Mouse (Mus musculus): Measurements from ENCODE around the gene Gal3st3.

The Gal3st3 gene

DNA sequence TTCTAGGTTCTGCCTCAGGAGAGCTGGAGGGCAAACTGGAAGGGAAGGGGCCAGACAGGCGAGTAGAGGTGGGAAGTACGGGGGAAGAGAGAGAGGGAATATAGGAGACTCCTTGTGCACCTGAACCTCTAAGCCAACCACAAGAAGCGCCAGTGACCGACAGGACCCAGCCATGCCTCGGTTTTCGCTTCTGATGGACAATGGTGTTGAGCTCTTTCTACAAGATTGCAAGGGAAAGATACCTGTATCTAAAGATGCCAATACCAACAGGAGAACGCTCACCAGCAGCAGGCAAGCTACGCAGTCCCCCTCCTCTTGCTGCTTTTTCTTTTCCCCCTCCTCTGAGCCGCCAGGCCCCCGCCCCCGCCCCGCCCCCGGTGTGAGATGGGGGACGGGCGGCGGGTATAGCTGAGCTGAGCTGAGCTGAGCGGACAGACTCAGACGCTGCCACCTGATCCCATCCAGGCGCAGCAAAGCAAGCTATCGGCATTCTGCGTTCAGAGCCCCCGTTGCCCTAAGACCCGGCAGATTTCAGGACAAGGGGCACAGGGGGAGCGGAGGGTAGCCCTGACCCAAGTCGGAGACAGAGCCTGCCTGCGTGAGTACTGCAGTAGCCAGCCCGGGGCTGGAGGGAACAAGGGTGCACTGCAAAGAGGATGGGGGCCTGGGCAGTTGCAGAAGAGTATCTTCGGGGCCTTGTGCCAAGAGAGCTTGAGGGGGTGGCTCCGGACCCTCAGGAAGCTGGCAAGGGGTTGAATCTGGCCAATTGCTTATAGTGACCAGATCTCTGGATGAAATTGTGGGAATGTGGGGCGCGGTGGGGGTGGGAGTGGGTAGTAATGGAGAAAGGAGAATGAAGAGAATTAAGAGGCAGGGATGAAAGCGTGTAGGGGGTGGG, at the start of gene Gal3st3:
Gene Gal3st3, plus strand, starts transcription at position 429 of the 898 bp plus-strand sequence.
- DNase-seq (ENCODE audit: low read depth, low spot score), result peak; percentile 73

DNA sequence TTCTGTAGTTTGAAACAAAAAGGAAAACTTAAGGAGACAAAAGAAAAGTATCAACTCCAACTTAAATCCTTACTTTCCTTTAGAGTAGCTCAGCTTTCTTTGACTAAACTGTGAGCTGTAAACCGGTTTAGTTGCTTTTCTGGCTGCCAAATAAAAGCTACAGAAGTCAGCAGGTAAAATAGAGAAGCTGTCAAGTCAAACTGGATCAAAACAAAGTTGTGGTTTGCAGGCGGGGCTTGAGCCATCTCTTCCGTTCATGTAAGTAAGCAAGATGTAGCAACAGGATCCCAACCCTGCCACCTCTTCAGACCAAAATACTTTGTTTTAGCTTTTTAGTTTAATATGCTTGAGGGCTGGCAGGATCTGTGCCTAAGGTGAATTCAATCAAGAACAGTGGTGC, 41.0 kb upstream of the Gal3st3 start:
- DNase-seq (ENCODE audit: low read depth, low spot score), result no peak

DNA sequence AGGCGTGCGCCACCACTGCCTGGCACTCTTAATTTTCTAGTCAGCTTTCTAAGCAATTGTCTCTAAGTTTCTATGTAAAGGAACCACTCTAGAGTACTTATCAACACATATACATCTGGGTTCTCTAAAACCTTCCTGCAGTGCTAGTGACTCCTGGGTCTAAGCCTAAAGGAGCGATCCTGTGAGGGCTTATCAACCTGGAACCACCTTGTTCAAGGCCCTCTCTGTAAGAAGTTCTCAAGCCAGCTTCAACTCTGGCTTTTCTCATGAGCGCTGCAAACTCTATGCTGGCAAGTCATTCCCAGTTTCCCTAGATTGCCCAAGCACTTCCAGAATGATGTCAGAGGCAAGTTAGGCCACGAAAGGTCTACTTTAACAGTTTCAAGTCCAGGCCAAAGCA, 31.1 kb upstream of the Gal3st3 start:
- DNase-seq (ENCODE audit: low read depth, low spot score), result no peak

DNA sequence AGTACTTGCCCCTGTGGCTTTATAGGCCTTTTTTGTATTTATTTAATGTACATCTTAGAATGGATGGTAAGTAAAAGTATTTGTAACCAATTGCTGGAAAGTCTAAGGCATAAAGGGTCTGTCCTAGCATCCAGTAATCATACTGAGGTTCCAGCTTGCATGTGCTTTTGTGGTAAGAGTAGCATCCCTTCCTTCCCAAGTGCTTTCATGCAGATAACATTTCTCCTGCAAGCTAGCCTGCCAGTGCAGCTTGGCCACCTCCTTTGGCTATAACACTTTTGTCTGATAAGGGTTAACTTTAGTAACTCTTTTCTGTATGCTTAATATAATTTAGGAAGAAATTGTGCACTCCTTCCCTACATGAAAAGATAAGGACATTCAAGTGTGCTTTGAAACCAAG, 30.1 kb upstream of the Gal3st3 start:
- no peak for DNase-seq (ENCODE audit: low read depth, low spot score)

DNA sequence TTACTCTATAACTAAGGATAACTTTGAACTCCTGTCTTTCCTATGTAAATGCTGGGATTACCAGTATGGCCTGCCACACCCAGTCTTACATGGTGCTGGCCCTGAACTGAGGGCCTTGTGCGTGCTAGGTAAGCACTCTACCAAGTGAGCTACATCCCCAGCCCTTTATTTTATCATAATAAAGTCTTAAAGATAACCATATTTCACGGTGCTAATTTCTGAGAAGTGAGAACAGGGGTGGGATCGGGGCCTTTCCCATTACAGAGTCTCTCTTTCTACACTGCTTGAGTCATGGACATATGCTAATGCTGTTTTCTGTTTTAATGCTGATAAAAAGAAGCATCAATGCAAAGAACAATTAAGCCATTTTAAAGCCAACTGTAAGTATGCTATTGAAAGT, 29.3 kb upstream of the Gal3st3 start:
- no peak for DNase-seq (ENCODE audit: low read depth, low spot score)

DNA sequence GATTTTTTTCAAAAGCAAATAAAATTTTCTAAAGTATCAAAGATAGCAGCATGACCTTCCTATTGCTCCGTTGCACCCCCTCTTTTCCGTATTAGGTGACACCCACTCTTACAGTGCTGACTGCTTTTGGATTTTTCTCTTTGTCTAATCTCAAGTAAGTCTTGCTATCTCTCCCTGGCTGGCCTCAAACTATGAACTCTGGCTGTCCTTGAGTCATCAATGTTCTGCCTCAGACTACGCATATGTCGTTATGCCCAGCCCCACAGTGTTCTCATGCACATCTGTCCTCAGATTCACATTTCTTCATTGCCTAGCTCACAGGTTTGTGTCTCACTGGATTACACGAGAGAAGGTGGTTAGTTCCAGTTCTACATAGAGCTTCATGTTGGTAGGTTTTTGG, 28.7 kb upstream of the Gal3st3 start:
- no peak for DNase-seq (ENCODE audit: low read depth, low spot score)

DNA sequence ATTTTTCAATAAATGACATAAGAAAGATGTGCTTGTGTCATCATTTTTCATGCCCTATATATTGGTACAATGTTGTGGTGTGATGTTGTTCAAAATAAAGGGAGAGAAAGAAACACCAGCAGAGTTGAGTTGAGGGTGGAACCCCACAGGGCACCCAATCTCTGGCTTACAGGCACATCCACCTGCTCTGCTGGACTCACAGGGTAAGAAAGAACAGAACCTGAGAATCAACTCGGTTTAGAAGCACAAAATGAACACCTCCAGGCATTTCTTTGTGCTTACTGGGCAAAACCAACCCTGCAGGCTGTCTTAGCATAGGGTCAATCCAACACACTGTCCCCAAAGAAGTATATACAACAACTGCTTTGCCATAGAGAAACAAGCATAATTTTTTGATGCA, 26.7 kb upstream of the Gal3st3 start:
- DNase-seq (ENCODE audit: low read depth, low spot score), result no peak

DNA sequence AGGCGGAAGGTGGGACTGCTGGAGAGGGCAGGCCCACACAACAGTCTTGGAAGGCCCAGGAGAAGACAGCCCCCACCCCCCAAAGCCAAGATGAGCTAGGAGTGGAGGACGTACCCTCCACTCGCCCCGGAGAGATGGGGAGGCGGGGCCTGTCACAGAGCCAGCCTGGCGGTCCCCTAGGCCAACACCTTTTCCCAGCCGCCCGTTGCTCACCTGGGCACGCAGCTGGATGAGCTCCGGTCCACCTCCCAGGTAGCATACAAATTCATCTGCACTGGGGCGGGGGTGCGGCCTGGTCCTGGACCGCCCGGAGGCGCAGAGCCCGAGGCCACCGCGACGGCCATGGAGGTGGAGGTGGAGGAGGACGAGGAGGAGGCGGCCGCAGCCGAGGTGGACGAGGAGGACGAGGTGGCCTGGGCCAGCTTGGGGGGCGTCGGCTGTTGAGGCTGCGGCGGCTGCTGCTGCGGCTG, 25.8 kb upstream of the Gal3st3 start:
- DNase-seq (ENCODE audit: low read depth, low spot score), result no peak

DNA sequence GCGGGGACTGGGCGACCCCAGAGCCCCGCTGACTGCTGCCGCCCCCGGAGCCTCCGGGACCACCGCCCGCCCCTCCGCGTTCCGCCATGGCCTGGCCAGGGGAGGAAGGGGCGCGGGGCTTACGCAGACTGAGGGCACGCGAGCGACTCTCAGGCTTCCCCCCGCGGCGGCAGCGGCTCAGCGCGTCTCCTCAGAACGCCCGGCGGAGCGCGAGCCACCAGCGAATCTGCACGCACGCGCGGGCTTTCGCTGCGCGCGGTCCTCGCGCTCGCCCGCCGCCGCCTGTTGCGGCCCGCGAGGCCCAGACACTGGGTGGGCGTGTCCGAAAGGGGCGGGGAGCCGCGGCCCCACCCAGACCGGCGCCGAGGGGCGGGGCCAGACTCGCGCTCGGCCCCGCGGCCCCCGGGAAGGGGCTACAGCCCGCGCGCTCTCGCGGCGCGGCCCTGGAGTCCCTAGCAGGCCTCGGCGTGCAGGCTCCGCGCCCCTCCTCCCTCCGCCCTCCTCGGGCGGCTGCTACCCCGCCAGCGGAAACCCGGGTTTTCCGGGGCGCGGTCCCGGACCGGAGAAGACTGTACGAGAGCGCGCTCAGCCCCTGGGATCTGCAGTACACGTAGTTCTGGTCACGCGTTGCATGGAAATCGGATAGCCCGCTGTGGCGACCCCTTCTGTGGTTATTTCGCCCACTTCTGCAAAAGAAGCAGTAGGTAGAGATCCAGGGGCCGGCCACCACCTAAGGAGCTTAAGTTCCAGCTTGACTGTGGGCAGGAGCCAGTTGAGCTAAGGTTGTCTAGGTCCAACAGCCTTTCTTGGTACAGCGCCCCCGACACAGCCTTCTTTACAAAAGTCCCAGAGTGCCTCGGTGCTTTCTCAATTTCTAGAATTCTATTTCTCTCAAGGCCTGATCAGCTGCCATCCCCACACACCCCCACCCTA, 25.1 kb upstream of the Gal3st3 start, which contains the start of gene Pacs1:
Gene Pacs1, minus strand, starts transcription at position 319 of the 933 bp plus-strand sequence.
- DNase-seq (ENCODE audit: low read depth, low spot score), result peak; percentile 91

DNA sequence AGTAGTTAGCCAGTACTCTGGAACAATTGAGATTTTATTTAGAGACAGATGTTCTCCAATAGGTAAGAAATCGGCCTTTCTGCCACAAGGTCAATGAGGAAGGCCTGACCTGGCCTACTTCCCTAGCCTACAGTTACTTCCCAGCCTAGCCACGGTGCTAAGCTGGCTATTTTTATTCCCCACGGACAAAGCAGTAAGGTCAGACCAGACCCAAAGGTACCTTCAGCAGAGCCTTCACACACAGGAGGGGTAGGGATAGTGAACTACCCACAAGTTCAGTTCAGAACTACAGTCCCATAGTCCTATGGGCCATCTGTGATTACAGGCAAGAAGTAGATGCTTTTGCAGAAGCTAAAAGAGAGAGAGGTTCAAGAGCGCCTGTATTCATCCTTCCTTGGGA, 24.2 kb upstream of the Gal3st3 start:
- no peak for DNase-seq (ENCODE audit: low read depth, low spot score)

DNA sequence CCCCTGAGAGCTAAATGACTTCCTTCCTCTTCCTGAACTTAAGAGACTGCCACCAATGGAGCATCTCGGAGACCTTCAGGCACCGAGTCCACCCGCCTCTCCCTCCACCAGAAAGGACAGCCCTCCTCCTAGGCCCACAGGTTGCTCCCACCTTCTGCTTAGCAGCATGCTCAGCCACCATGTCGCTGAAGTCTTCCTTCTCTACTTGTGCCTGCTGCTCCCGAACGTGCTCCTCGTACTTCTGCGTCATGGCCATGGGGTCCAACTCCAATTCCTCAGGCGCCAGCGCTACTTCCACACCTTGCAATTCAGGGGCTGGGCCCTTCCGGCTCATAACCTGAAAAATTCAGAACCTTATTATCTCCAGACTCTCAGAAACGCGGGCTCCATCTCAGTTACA, 23.5 kb upstream of the Gal3st3 start:
- DNase-seq (ENCODE audit: low read depth, low spot score), result no peak

DNA sequence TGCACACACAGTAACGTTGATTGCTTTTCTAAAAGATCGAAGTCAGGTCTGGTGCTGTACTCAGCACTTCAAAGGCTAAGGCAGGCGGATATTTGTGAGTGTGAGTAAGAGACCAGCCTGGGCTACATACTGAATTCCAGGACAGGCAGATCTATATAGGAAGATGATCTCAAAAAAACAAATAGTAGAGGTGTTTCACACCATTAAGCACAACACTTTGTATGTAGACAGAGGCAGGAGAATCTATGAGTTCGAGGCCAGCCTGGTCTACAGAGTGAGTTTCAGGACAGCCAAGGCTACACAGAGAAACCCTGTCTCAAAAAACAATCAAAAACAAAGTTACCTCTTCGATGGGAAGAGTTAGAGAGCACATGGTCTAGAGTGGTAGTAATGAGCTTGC, 22.4 kb upstream of the Gal3st3 start:
- DNase-seq (ENCODE audit: low read depth, low spot score), result no peak

DNA sequence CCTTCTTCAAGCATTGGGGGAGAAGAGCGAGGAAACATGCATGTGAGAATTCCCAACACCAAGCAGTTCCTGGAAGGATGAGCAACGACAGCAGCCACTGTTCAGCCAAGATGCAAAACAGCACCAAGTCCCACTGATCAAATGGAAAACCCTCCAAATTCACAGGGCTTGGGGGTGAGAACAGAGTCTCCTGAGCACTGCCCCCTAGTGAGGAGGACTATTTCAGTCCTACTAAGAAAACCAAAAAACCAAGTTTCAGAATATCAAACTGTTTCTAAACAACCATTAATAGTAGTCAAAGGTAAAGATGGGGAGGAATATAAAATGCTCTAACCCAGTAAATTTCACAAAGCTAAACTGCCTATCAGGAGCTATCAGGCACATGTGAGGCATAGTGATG, 21.6 kb upstream of the Gal3st3 start:
- no peak for DNase-seq (ENCODE audit: low read depth, low spot score)

DNA sequence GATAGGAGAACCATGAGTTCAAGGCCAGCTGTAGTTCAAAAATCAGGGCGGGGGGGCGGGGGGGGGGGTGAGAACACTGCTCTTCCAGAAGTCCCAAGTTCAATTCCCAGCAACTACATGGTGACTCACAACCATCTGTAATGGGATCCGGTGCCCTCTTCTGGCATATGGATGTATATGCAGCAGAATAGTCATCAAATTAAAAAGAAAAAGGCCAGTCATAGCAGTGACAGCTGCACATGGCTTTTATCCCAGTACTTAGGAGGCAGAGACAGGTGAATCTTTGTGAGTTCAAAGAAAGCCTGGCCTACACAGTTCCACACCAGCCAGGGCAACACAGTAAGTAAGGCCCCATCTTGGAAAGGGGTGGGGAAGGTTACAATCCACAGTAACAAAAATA, 21.0 kb upstream of the Gal3st3 start:
- DNase-seq (ENCODE audit: low read depth, low spot score), result no peak

DNA sequence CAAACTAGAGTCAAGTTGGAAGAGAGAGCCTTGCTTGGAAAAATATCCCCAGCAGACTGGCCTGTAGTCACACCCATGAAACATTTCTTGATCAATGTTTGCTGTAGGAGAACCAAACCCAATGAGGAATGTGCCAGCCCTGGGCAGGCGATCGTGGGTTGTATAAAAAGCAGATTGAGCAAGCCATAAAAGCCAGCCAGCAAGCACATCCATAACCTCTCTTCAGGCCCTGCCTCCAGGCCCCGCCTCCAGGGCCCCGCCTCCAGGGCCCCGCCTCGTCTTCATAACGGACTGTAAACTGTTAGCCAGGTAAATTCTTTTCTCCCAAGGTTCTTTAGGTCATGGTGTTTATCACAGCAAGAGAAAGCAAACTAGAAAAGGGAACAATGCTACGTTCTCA, 19.8 kb upstream of the Gal3st3 start:
- no peak for DNase-seq (ENCODE audit: low read depth, low spot score)

DNA sequence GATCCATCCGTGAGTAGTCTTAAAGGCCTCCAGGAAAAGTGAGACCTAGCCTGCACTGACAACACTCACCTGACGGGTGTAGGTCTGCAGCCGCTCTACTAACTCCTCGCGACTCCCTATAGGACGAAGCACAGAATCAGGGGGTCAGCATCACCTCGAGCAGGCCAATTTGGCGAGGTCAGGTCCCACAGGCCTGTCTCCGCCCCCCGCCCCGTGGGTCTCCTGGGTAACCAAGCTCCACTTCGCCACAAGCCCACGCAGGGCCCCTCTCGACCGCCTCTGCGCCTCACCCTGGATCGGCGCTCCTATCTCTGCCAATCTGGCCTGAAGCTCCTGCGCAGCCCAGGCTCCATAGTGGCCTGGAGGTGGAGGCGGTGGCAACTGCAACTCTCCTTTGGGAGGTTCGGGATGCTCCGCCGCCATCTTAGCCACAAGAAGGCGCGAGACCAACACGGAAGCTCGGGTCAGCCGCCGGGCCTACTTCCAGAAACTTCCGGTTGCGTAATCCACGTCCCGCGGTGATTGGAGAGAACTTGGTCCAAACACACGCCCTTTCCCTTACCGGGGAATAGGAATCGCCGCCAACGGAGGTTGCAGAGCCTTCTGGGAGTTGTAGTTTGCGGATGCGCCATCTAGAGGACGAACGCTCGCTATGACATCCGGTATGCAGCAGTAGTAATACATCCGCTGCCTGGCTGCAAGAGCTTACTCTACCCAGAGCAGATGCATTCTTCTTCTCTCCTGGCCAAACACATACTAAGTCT, 3.0 kb upstream of the Gal3st3 start, which contains the start of gene Sf3b2:
Gene Sf3b2, minus strand, starts transcription at position 484 of the 764 bp plus-strand sequence.
- DNase-seq (ENCODE audit: low read depth, low spot score), result peak; percentile 100

DNA sequence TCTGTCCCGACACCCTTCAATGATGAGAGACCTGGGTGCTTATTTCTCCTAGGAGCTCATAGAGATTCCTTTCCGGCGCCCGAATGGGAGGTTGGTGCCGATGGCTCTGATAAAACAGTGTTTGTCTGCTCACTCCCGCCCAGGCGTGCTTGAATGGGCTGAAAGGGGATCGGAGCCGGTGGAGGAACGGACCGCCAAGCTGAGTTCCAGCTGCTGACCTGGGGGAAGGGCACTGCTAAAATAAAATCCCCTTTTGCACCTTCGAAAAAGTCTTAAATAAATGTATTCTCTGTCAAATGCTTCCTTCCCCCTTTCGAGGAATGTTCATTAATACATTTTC, 2.4 kb upstream of the Gal3st3 start:
- no peak for DNase-seq (ENCODE audit: low read depth, low spot score)

DNA sequence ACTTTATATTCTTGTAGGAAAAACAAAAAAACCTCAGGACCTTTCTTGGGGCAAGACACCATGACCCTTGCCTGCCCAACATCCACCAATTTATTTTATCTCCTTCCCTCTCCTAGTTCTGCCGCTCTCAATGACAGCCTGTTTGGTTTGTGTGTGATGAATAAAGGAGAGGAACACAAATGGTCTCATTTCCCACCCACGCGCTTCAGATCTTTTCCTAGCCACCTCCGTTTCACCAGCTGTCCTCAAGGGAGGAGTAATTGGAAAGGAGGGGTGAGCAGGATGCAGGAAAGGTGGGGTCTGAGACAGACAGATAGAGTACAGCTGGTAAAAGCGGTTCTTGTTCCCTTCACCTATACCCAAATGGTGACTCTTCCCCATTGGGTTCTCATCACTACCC, 1.5 kb upstream of the Gal3st3 start:
- peak; percentile 89 for DNase-seq (ENCODE audit: low read depth, low spot score)

DNA sequence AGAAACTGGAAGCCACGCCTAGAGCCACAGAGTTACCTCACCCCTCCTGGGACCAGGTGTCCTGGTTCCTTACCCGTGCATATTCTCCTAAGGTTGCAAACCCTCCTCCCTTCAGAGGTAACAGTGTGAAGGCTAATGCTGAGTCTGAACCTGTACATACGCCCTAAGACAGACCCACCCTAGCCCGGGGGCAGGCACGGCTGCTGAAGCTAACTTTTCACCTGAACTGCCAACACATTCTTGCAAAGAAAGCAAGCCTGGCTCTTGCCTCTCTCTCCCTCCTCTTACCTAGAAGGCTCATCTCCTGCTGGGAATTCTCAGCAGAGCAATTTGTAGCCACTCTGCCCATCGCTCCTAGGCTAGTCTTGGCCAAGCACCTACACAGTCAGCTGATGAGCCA, 2.5 kb downstream of the Gal3st3 start:
- no peak for DNase-seq (ENCODE audit: low read depth, low spot score)

DNA sequence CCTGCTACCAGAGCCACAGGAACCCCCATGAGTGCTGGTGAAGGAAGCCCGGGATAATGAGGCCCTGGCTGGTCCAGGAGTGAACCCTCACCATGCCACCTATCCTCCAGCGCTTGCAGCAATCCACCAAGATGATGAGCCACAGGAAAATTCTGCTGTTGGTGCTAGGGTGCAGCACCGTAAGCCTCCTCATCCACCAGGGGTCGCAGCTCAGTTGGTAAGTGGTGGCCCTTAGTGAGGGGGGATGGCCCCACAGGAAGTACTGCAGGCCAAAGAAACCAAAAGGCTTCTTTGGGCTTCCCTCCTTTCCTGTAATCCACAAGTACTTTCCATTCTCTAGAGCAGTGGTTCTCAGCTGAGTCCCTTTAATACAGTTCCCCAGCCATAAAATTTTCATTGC, 4.3 kb downstream of the Gal3st3 start:
- DNase-seq (ENCODE audit: low read depth, low spot score), result peak; percentile 66

DNA sequence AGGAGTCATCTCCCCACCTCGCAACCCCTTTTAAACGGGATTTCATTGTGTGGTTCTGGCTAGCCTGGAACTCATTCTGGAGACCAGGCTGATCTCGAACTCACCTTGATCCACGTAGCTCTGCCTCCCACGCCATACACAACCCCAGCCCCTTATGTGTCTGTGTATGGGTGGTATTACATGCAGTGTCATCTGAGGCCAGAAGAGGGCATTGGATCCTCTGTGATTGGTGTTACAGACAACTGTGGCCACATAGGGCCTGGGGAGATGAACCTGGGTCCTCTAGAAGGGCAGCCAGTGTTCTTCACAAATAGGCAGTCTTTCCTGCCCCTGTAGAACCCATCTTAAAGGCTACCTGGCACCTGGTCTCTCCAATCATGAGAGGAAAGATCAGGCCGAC, 8.1 kb downstream of the Gal3st3 start:
- no peak for DNase-seq (ENCODE audit: low read depth, low spot score)

All from brain, adult 2 months (tissue).